8 mouse cellular contexts compared by ENCODE assay signal in genomic region chr11:102027361-102028017, GRCm38 (mm10). TPM values are rescaled to one million over a fixed set of nuclear protein-coding genes. Genes with fewer than 3 reads are reported as not detected.
A peak's percentile ranks its signal among the peaks of the same experiment; 100 is the strongest.
DNase-seq lines count a peak whose midpoint lies in the region; ATAC-seq and TF ChIP-seq lines count a peak whose summit lies in the region.

No protein-coding gene starts in this region.

- peak; percentile 42; the same call in 1 of the 2 replicates for TF ChIP-seq CTCF in cerebellum, adult 2 months (IDR thresholded peaks at IDR 0.05; ENCODE audit: borderline replicate concordance, insufficient read depth, low read depth, low read length)

- TF ChIP-seq POLR2A in cerebellum, adult 2 months (IDR thresholded peaks at IDR 0.05; ENCODE audit: borderline replicate concordance, insufficient read depth, low read length) = peak; percentile 17; the same call in 1 of the 2 replicates

- no peaks in the 10 kb centered on the region for H3K9me3 ChIP-seq in forebrain, embryonic 11.5 days (ENCODE audit: control insufficient read depth, low read length)
- no peaks in the 10 kb centered on the region for H3K9me3 ChIP-seq in liver, embryonic 15.5 days (replicated peaks)

- peak overlapping the region; percentile 83 for H3K9ac ChIP-seq in forebrain, embryonic 11.5 days (ENCODE audit: low read length)
- no peak overlapping the region for H3K9ac ChIP-seq in liver, embryonic 15.5 days

- H3K36me3 ChIP-seq in forebrain, embryonic 11.5 days (ENCODE audit: control insufficient read depth, insufficient read depth, low read length) = no peaks in the 10 kb centered on the region
- no peaks in the 10 kb centered on the region for H3K36me3 ChIP-seq in liver, embryonic 15.5 days (replicated peaks)

- WGBS in cerebellum, adult 2 months = 4% methylated on average over 12 of the region's 12 CpGs
- WGBS in forebrain, embryonic 11.5 days = 6% methylated on average over 12 of the region's 12 CpGs
- 9% methylated on average over 12 of the region's 12 CpGs for WGBS in liver, embryonic 15.5 days (ENCODE audit: insufficient replicate concordance)

- peak overlapping the region; percentile 87 for H3K27ac ChIP-seq in cerebellum, adult 2 months (ENCODE audit: insufficient read depth, low read length)
- H3K27ac ChIP-seq in forebrain, embryonic 11.5 days (ENCODE audit: low read depth, low read length) = peak overlapping the region; percentile 83
- H3K27ac ChIP-seq in liver, embryonic 15.5 days (replicated peaks) = no peak overlapping the region

- no peaks in the 10 kb centered on the region for H3K27me3 ChIP-seq in cerebellum, adult 2 months (ENCODE audit: control insufficient read depth, insufficient read depth, low read length)
- no peaks in the 10 kb centered on the region for H3K27me3 ChIP-seq in forebrain, embryonic 11.5 days (ENCODE audit: control insufficient read depth, insufficient read depth, low read length)
- H3K27me3 ChIP-seq in liver, embryonic 15.5 days = peaks cover 76% of the 10 kb centered on the region

- H3K4me1 ChIP-seq in cerebellum, adult 2 months (ENCODE audit: control insufficient read depth, insufficient read depth, low read length) = peaks cover 31% of the 10 kb centered on the region
- peaks cover 11% of the 10 kb centered on the region for H3K4me1 ChIP-seq in forebrain, embryonic 11.5 days (replicated peaks; ENCODE audit: control insufficient read depth, insufficient read depth, low read length)
- H3K4me1 ChIP-seq in liver, embryonic 15.5 days (replicated peaks) = peaks cover 31% of the 10 kb centered on the region

- DNase-seq in cerebellum, adult 2 months = peak; percentile 67 to 81
- DNase-seq in cerebellum, postnatal 4 days (ENCODE audit: low spot score in 2 of 2) = no peak
- DNase-seq in ES-CJ7 (ENCODE audit: low read depth, low spot score) = peak; percentile 22
- no peak for DNase-seq in forebrain, embryonic 11.5 days (ENCODE audit: low spot score)
- DNase-seq in layer of hippocampus, postnatal 36 days = no peak
- DNase-seq in yolk sac, embryonic 10.5 days (ENCODE audit: low spot score) = no peak
- DNase-seq in urinary bladder, postnatal 36 days (ENCODE audit: low spot score in 2 of 2) = no peak

- peak overlapping the region; percentile 74 for H3K4me3 ChIP-seq in cerebellum, adult 2 months (replicated peaks; ENCODE audit: insufficient read depth, low read depth, low read length)
- H3K4me3 ChIP-seq in forebrain, embryonic 11.5 days (ENCODE audit: low read depth, low read length) = peak overlapping the region; percentile 65
- peak overlapping the region; percentile 56; the same call in 1 of the 2 replicates for H3K4me3 ChIP-seq in liver, embryonic 15.5 days (replicated peaks)

- peak overlapping the region; percentile 84 for H3K4me2 ChIP-seq in forebrain, embryonic 11.5 days (ENCODE audit: low read depth, low read length, severe bottlenecking)
- H3K4me2 ChIP-seq in liver, embryonic 15.5 days = peak overlapping the region; percentile 81

- ATAC-seq in forebrain, embryonic 11.5 days (replicated peaks; ENCODE audit: low FRiP score) = peak; percentile 35
- no peak for ATAC-seq in liver, embryonic 15.5 days (ENCODE audit: insufficient read depth)

RNA-seq across cellular contexts. Expression of gene Mpp3, which starts 0.8 kb away (rescaled TPM):
- polyA plus RNA-seq in cerebellum, adult 2 months (2012; rRNA removed) = 158 and 185 TPM in 2 replicates
- 22.1 and 24.1 TPM in 2 replicates for polyA plus RNA-seq in forebrain, embryonic 11.5 days (2014; fragmentation: Nextera tagmentation; extraction: Ambion mirVana)
- 0.24 and 0.53 TPM in 2 replicates for polyA plus RNA-seq in liver, embryonic 15.5 days (2015; fragmentation: Nextera tagmentation; extraction: Ambion mirVana)
- total RNA-seq in layer of hippocampus, postnatal 36 days (2021) = 10 to 100 TPM; 88.5 to 90.2 TPM

RNA-seq across cellular contexts. Expression of gene Cd300lg, which starts 13.8 kb away (rescaled TPM):
- 0.38 and 0.63 TPM in 2 replicates for polyA plus RNA-seq in cerebellum, adult 2 months (2012; rRNA removed)
- 0.20 and 0.37 TPM in 2 replicates for polyA plus RNA-seq in forebrain, embryonic 11.5 days (2014; fragmentation: Nextera tagmentation; extraction: Ambion mirVana)
- 0.69 and 0.82 TPM in 2 replicates for polyA plus RNA-seq in liver, embryonic 15.5 days (2015; fragmentation: Nextera tagmentation; extraction: Ambion mirVana)
- not detected for total RNA-seq in layer of hippocampus, postnatal 36 days (2021)

RNA-seq across cellular contexts. Expression of gene Dusp3, which starts 40.7 kb away (rescaled TPM):
- polyA plus RNA-seq in cerebellum, adult 2 months (2012; rRNA removed) = 86.0 and 98.5 TPM in 2 replicates
- polyA plus RNA-seq in forebrain, embryonic 11.5 days (2014; fragmentation: Nextera tagmentation; extraction: Ambion mirVana) = 10.4 and 11.6 TPM in 2 replicates
- 7.8 and 8.0 TPM in 2 replicates for polyA plus RNA-seq in liver, embryonic 15.5 days (2015; fragmentation: Nextera tagmentation; extraction: Ambion mirVana)
- 100 to 1,000 TPM; 138 to 158 TPM for total RNA-seq in layer of hippocampus, postnatal 36 days (2021)

RNA-seq across cellular contexts. Expression of gene Cfap97d1, which starts 43.4 kb away (rescaled TPM):
- not detected in 2 replicates for polyA plus RNA-seq in cerebellum, adult 2 months (2012; rRNA removed)
- polyA plus RNA-seq in forebrain, embryonic 11.5 days (2014; fragmentation: Nextera tagmentation; extraction: Ambion mirVana) = not detected in 2 replicates
- not detected in 2 replicates for polyA plus RNA-seq in liver, embryonic 15.5 days (2015; fragmentation: Nextera tagmentation; extraction: Ambion mirVana)
- not detected for total RNA-seq in layer of hippocampus, postnatal 36 days (2021)

Comparison
In these comparisons a context has a peak if more than half of its experiments do, and no peak if none do; other contexts are left out.
1. DNase-seq: peak in cerebellum, adult 2 months (2 of 2) and ES-CJ7 (single experiment); none in cerebellum, postnatal 4 days (0 of 2), forebrain, embryonic 11.5 days (single experiment), layer of hippocampus, postnatal 36 days (0 of 2), yolk sac, embryonic 10.5 days (single experiment) and urinary bladder, postnatal 36 days (0 of 2).
2. RNA of gene Mpp3, which starts 0.8 kb away (polyA plus RNA-seq): 158 to 185 TPM in cerebellum, adult 2 months and 22.1 to 24.1 TPM in forebrain, embryonic 11.5 days; 0.24 to 0.53 TPM in liver, embryonic 15.5 days; every median in the first group is over 10 times any median in the second.
3. Peak in every context shown above with its lines, with median percentiles within 50 percentile points of each other: H3K4me3 ChIP-seq.